Mouse (Mus musculus) heart, adult 2 months (tissue): ENCODE results near the gene Wiz. TPM values are rescaled to one million over a fixed set of nuclear protein-coding genes. Genes with fewer than 3 reads are reported as not detected.

ENCODE experiments used
- DNase-seq, 2 experiments: peaks; one replicate each; pipeline ENCODE4 v3.0.0; 2021
- H3K27ac ChIP-seq: fragments of 200-600 bp; 2 replicates; pipeline ENCODE4 v1.8.1; 2022
- H3K27me3 ChIP-seq: fragments of 200-500 bp; 2 replicates; pipeline ENCODE4 v1.6.1; 2012; ENCODE audit warnings: mild to moderate bottlenecking, low read length, inconsistent platforms, mixed read lengths; ENCODE audit not compliant: control insufficient read depth, insufficient read depth
- H3K36me3 ChIP-seq: fragments of 200-500 bp; 2 replicates; pipeline ENCODE4 v1.6.1; 2012; ENCODE audit warnings: low read length, inconsistent platforms; ENCODE audit not compliant: control insufficient read depth, insufficient read depth
- H3K4me1 ChIP-seq: fragments of 200-500 bp; 2 replicates; pipeline ENCODE4 v1.6.1; 2011; ENCODE audit warnings: low read length; ENCODE audit not compliant: control insufficient read depth, insufficient read depth
- H3K4me3 ChIP-seq: fragments of 200-600 bp; 2 replicates; pipeline ENCODE4 v1.8.1; 2022
- H3K79me2 ChIP-seq: fragments of 200-500 bp; replicated peaks from 2 replicates; pipeline ENCODE4 v1.6.1; 2012; ENCODE audit warnings: mild to moderate bottlenecking, inconsistent platforms, low read length, moderate library complexity, mixed read lengths; ENCODE audit not compliant: control insufficient read depth, insufficient read depth
- H3K9ac ChIP-seq: fragments of 200-500 bp; 2 replicates; pipeline ENCODE4 v1.6.1; 2012; ENCODE audit warnings: low read depth, mild to moderate bottlenecking, control low read depth, inconsistent platforms, low read length, mixed read lengths
- CTCF ChIP-seq: fragments of 200-600 bp; IDR thresholded peaks from 2 replicates; pipeline ENCODE4 v1.8.1; 2022; ENCODE audit warnings: antibody characterized with exemption, mild to moderate bottlenecking, moderate library complexity
- EP300 ChIP-seq: fragments of 200-500 bp; IDR thresholded peaks from 2 replicates; pipeline ENCODE4 v1.6.1; 2011; ENCODE audit warnings: low read depth, low read length, control low read depth; ENCODE audit not compliant: insufficient read depth
- POLR2A ChIP-seq: fragments of 200-500 bp; IDR thresholded peaks from 2 replicates; pipeline ENCODE4 v1.6.1; 2011; ENCODE audit warnings: mild to moderate bottlenecking, low read depth, low read length, control low read depth; ENCODE audit not compliant: insufficient read depth
- WGBS: fragments of 180-500 bp; shearing (Covaris S2); methylation state at CpG from one replicate; pipeline ENCODE4 v1.1.7; 2018; 5-methylcytosine and 5-hydroxymethylcytosine counted together
- intact Hi-C: fragments of 180-260 bp; cut with DNase I; formaldehyde crosslinking; loops from one replicate; pipeline ENCODE4 v1.15.1; 2025
- polyA plus RNA-seq: library from polyadenylated mRNA; depleted of rRNA; stranded (reverse); fragments of >200 nt; gene quantifications from 2 replicates; pipeline ENCODE4 v1.2.3, GENCODE M21; 2012
- total RNA-seq, 2 experiments: library from RNA; stranded (reverse); gene quantifications; 2 replicates each; pipeline ENCODE4 v1.2.3; 2021

Wiz gene
- total and polyA plus RNA-seq, 3 experiments, result 16.0 to 17.2 (median 16.6) TPM

DNA sequence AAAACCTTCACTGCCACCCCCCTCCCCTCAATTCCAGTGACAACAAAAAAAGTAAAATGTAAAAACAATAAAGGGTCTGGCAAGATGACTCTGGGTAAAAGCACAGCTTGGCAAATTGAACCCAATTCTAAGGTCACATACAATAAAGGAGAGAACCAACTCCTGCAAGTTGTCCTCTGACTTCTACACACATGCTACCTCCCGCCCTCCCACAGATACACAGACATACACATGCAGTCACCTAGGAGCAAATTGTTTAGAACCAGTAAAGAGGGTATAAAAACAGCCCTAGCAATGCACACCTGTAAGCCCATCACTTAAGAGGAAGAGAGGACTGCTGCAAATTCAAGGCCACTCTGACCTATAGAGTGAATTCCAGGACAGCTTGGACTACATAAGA is 66.4 kb downstream of the Wiz start:
- Histone ChIP-seq H3K36me3 (peaks cover 9% of the 10 kb centered on the region), H3K9ac (no peak overlapping the region), H3K27me3 (no peaks in the 10 kb centered on the region), H3K79me2 (no peaks in the 10 kb centered on the region), H3K4me1 (peaks cover 9% of the 10 kb centered on the region), H3K4me3 (no peak overlapping the region), H3K27ac (no peak overlapping the region)
- TF ChIP-seq POLR2A (no peak), CTCF (no peak), EP300 (no peak)
- WGBS, result 97% methylated on average over 1 of the region's 1 CpGs
- intact Hi-C loops, result no loop called here
- no peak for DNase-seq

DNA sequence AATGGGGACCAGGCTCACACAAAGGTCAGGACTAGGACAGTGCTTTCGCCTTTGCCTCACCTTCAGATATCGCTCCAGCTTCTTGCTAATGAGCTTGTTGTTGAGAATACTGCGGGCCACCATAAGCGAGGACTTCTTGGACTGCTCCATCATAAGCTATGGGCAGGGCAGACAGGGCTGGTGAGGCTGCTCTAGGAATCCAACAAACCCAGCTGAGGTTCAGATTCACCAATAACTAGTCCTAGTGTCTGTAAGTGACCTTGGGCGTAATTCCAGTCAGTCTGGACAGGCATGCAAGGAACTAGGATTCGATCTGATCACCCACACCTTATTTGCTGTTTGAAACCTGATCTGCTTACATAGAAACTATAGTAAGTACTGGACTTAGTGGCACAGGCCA is 67.4 kb downstream of the Wiz start:
- intact Hi-C loops, result loop anchor here (2.0 kb wide), 1 partner anchor 37 kb away; the partner anchor contains the start of gene Brd4
- H3K36me3 ChIP-seq, result peaks cover 7% of the 10 kb centered on the region
- TF ChIP-seq POLR2A (no peak), EP300 (no peak), CTCF (no peak)

DNA sequence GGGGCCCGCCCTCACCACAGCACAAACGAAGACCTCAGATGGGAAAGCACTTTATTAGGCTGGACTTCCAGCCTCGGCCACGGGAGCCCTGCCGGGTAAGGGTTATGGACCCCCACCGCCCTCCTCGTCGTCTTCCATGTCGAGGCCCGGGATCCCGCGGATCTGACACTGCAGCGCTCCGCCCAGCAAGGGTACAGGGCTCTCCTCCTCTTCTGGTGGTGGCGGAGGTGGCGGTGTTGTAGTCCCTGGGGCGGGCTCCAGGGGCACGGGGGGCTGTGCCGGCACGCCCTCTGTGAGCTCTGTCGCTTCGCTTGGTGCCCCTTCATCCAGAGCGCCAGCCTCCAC is 67.9 kb downstream of the Wiz start:
- Histone ChIP-seq H3K9ac (peak overlapping the region; percentile 61), H3K4me1 (peaks cover 9% of the 10 kb centered on the region), H3K27ac (peak overlapping the region; percentile 91), H3K79me2 (0 out of 2 replicates have a peak, but pooled peaks cover 1% of the 10 kb centered on the region), H3K36me3 (peaks cover 7% of the 10 kb centered on the region), H3K27me3 (no peaks in the 10 kb centered on the region), H3K4me3 (peak overlapping the region; percentile 77)
- intact Hi-C loops, result loop anchor here (2.0 kb wide), 1 partner anchor 37 kb away; the partner anchor contains the start of gene Brd4
- TF ChIP-seq CTCF, result peak; percentile 37
- no peak for TF ChIP-seq EP300
- DNase-seq, result no peak
- WGBS, result under 1% methylated on average over 23 of the region's 23 CpGs

More for the DNA sequence above, 67.4 kb downstream of the Wiz start:
- Histone ChIP-seq H3K9ac (peak overlapping the region; percentile 61), H3K4me1 (peaks cover 9% of the 10 kb centered on the region), H3K27me3 (no peaks in the 10 kb centered on the region), H3K4me3 (peak overlapping the region; percentile 77), H3K79me2 (0 out of 2 replicates have a peak, but pooled peaks cover 1% of the 10 kb centered on the region), H3K27ac (peak overlapping the region; percentile 91)
- DNase-seq, result no peak
- 12% methylated on average over 6 of the region's 6 CpGs for WGBS

DNA sequence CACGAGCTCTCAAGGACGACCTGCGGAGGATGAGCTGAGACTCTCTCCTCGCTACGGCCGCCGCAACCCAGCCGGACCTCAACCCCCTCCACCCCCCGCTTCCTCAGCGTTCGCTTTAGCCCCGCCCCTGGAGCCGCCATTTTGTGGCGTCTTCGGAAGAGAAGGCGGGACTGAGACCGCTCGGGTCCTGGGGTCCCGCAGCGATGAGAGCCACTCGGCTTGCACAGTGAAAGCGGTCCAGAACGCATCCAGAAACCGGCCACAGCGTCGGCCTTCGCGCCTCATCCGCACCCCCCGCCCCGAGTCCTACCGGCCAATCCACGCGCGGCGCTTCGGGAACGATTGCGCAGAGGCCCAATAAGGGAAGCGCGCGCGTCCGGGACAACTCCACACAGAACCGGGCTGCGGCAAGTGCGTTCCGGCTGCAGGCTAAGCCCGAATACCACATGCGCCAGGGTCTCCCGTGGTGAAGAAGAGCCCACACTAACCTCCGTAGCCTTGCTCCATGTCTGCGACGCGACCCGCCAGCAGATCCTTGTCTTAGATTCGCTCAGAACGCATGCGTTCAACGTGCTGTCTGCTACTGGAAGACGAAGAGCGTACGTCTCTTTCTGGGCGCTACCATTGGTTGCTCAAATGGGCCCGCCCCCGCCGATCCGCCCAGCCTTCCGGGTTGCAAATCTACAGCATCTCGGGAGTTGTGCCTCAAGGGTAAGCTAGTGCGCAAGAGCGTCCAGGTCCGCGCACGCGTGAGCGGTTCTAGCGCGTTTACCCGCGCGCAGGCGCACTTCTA is 68.4 kb downstream of the Wiz start, which contains the start of gene Akap8:
Akap8 (minus strand) TSS at position 642 of the 793 bp plus-strand sequence.
- intact Hi-C loops, result loop anchor here (2.0 kb wide), 1 partner anchor 36 kb away; the partner anchor contains the start of gene Brd4
- 0 out of 2 replicates have a peak, but pooled peaks cover 1% of the 10 kb centered on the region for H3K79me2 ChIP-seq
- peaks cover 9% of the 10 kb centered on the region for H3K4me1 ChIP-seq
- TF ChIP-seq EP300, result peak; percentile 75
- TF ChIP-seq POLR2A, result peak; percentile 96
- peak; percentile 18 for TF ChIP-seq CTCF
- peak within 1 kb of the TSS; percentile 77 for H3K4me3 ChIP-seq
- WGBS, result under 1% methylated on average over 83 of the region's 83 CpGs
- no peaks in the 10 kb centered on the region for H3K27me3 ChIP-seq
- peak within 1 kb of the TSS; percentile 98 for H3K27ac ChIP-seq
- H3K36me3 ChIP-seq, result peaks cover 7% of the 10 kb centered on the region
- peak within 1 kb of the TSS; percentile 87 for H3K9ac ChIP-seq
- DNase-seq, result peak; percentile 94 to 99

DNA sequence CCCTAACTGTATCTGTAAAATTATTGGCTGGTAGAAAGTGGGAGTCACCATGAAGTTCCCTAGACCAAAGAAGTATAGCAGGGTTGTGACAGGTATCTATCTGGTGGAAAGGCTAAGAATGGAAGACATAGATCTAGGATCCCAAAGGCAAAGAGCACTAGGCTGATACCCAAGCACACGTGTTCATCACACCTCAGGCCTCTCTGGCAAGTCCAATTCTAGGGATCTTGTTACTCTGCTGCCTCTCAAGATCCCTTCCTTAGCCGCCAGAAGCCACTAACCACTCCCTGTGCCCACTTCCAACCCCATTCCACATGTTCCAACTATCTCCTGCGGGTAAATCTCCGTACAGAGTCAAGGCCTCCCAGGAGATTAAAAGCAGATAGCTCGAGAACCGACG is 69.3 kb downstream of the Wiz start:
- peak overlapping the region; percentile 98 for H3K27ac ChIP-seq
- H3K9ac ChIP-seq, result peak overlapping the region; percentile 87
- no peaks in the 10 kb centered on the region for H3K27me3 ChIP-seq
- TF ChIP-seq EP300, result no peak
- TF ChIP-seq POLR2A, result no peak
- TF ChIP-seq CTCF, result no peak
- 0% methylated on average over 7 of the region's 7 CpGs for WGBS
- H3K4me1 ChIP-seq, result peaks cover 9% of the 10 kb centered on the region
- intact Hi-C loops, result loop anchor here (2.0 kb wide), 1 partner anchor 35 kb away; the partner anchor contains the start of gene Brd4
- peaks cover 7% of the 10 kb centered on the region; the same call in 1 of the 2 replicates for H3K36me3 ChIP-seq
- peak overlapping the region; percentile 77 for H3K4me3 ChIP-seq
- 0 out of 2 replicates have a peak, but pooled peaks cover 1% of the 10 kb centered on the region for H3K79me2 ChIP-seq
- DNase-seq, result peak in 1 of 2 experiments; percentile 14

DNA sequence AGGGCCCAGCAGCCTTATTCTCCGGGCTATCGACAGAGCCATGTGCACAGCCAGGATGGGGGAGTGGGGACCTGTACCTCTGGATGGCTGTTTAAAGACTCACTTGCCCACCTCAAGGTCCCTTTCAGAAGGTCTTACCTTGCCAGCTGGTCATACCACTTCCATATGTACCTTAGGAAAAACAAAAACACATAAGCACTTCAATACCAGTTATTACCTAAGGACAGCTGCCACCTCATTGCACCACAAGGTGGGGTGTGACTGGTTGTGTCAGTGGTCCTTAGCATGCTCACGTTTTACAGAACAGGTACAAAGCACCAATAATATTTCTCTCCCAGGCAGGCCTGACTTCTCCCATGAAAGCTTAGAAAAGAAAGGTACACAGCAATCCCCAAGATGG is 71.5 kb downstream of the Wiz start:
- Histone ChIP-seq H3K9ac (no peak overlapping the region), H3K4me3 (no peak overlapping the region), H3K79me2 (0 out of 2 replicates have a peak, but pooled peaks cover 1% of the 10 kb centered on the region), H3K4me1 (peaks cover 9% of the 10 kb centered on the region), H3K27ac (no peak overlapping the region), H3K36me3 (peaks cover 5% of the 10 kb centered on the region; the same call in 1 of the 2 replicates), H3K27me3 (no peaks in the 10 kb centered on the region)
- TF ChIP-seq POLR2A, result no peak
- no peak for TF ChIP-seq EP300
- no peak for TF ChIP-seq CTCF
- WGBS, result 78% methylated on average over 3 of the region's 3 CpGs
- DNase-seq, result no peak
- intact Hi-C loops, result no loop called here
